Mouse (Mus musculus): ENCODE data around the gene Zscan12.

DNA sequence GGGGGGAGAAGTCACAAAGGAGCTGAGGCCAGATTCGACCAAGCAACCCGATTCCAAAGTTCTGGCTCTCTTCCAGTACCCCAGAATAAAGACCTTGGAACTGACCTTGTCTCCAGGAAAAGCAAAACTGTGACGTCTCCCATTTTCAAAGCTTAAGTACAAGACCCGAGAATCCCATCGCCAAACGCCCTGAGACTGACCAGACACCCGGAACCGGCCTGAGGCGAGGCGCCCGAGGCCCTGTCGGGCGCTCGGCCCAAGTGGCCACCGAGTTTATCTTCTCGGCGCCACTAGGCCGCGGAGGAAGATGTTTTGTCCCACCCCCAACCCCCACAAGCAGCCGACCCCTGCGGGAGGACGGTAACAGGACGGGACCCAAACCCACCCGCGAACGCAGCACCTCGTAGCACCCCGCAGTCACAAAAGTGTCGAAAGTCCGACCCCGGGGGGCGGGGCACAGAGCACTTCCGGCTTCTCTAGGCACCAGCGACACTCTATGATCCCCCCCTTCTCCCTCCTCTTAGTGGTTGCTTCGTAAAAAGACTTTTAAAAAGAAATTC, 39.7 kb downstream of the Zscan12 start, which contains the start of gene Zkscan3:
- peak; percentile 21; the same call in 1 of the 2 replicates for TF ChIP-seq CTCF (IDR thresholded peaks at IDR 0.05; ENCODE audit: low read depth)
- no peak for TF ChIP-seq EP300 (optimal IDR thresholded peaks at IDR 0.05)
